Mouse (Mus musculus): Measurements from ENCODE around the gene Spink8.

Gene Spink8

DNA sequence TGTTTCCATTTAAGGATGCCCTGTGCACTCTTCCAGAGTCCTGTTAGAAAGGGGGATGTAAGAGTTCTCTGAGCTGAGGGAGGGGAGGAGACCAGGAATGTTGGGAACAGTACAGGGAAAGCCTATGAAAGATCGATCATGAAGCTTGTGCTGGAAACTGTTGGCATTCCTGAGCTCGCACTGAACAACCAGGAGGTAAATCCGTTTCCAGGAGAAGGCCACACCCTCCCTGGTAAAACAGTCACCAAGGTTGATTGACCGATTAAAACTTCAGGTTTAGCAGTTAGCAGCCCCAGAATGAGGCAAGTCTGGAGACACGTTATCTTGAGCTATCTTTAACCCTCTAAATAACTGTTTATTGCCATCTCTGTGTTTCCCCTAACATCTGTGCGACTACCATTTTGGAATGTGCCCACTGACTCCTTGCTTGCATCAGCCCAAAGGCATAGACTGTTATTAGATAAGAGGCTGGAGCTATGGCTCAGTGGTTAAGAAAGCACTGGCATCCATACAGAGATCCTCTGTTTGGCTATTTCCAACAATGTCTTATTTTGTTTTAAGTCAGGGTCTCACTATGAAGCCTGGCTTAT, 59.0 kb downstream of the Spink8 start:
- DNase-seq (ENCODE audit: low spot score): no peak

DNA sequence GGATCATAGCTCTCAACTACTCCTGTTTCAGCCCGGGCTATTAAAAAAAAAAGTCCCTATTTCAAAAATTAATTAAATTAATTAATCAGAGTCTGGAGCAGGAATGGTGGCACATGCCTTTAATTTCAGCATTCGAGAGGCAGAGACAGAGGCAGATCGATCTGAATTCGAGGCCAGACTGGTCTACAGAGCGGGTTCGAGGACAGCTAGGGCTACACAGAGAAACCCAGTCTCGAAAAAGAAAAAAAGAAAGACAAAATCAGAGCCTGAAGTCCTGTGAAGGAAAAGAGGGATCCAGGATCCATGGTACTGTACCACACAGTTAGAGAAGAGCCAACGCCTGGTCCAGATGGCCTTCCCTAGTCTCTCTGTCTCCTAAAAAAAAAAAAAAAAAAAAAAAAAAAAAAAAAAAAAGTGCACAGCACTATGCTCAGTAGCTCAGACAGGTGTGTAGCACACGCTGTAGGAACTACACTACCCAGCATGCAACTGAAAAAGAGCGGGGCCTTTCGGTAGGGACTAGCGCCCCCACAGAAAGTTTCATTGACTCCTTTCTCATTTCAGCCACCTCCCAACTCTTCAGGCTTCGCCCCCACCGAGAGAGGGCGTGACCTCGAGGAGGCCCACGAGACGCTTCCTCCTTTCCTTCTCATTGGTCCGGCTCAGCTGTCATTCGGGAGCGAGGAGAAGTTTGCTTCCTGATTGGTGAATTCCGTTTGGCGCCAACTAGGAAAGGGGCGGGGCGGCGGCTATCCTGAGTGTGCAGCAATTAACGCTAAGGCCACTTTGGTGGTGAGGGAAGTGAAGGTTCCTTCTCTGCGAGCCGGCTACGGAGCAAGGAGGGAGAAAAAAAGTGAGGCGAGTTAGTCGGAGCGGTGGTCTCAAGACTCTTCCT, 63.0 kb downstream of the Spink8 start, which contains the start of gene Cdc25a:
Gene Cdc25a, plus strand, starts transcription at position 783 of the 895 bp plus-strand sequence.
- DNase-seq (ENCODE audit: low spot score): peak; percentile 99

DNA sequence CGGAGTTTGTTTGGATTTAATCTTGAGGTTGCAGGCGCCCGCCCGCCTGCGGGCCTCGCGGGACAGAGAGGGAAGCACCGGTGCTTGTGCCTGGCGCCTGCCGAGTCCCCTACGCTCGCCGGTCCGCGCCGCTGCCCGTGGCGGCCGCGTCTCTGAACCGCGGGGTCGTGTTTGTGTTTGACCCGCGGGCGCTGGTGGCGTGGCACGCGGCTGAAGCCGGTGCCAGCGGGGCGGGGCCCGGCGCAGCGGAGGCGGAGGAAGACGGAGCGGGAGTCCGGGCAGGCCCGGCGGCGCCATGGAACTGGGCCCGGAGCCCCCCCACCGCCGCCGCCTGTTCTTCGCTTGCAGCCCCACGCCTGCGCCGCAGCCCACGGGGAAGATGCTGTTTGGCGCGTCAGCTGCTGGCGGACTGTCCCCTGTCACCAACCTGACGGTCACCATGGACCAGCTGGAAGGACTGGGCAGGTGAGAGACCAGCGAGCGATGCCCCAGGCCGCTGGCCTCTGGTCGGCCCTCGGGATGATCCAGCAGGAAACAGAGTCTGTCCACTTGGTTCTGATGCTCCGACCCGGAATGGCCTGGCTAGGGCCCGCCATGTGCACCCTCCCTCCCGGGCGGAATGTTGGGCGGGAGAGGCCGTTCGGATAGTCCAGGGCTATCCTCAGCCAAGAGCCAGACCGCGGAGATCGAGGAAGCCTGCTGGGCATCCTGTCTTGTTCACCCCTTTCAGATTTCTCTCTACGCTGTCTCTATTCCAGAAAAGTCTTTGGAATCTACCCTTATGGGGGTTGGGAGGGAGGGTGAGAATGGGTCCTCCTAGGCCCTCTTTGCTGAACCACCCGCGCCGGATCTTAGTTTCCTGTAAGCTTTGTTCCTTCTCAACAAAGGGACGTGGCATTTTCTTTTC, 63.9 kb downstream of the Spink8 start:
- DNase-seq (ENCODE audit: low spot score): no peak

All from testis, postnatal 14 days (tissue).